Mouse (Mus musculus): ENCODE measurements at regions not wholly inside any gene's neighbourhood (a gene's known extent, or its start where the extent isn't known, plus 50 kb on each side); places are given as distances from the start of the nearest gene placed in this dataset.

- no peak for DNase-seq
Observed at GRCm38 (mm10) chr16:24213577-24213976, 179.7 kb upstream of the Lpp start.

GRCm38 (mm10) chr16:24212702-24213101, 180.6 kb upstream of the Lpp start:
- DNase-seq, result no peak

- DNase-seq, result no peak
Observed at GRCm38 (mm10) chr16:24211588-24211987, 181.7 kb upstream of the Lpp start.

- DNase-seq, result no peak
Observed at GRCm38 (mm10) chr16:24208876-24209275, 184.4 kb upstream of the Lpp start.

- no peak for DNase-seq
Observed at GRCm38 (mm10) chr16:24208118-24208517, 185.2 kb upstream of the Lpp start.

- DNase-seq, result no peak
Observed at GRCm38 (mm10) chr16:24207056-24207455, 186.3 kb upstream of the Lpp start.

GRCm38 (mm10) chr16:24206461-24206861, 186.8 kb upstream of the Lpp start:
- no peak for DNase-seq

GRCm38 (mm10) chr16:24205594-24205993, 187.7 kb upstream of the Lpp start:
- DNase-seq, result no peak

- no peak for DNase-seq
Observed at GRCm38 (mm10) chr16:24204064-24204730, 189.1 kb upstream of the Lpp start.

- DNase-seq, result no peak
Observed at GRCm38 (mm10) chr16:24202653-24203052, 190.7 kb upstream of the Lpp start.

- DNase-seq, result no peak
Observed at GRCm38 (mm10) chr16:24201455-24201854, 191.9 kb upstream of the Lpp start.

- no peak for DNase-seq
Observed at GRCm38 (mm10) chr16:24200200-24200599, 193.1 kb upstream of the Lpp start.

- DNase-seq, result peak; percentile 80
Observed at GRCm38 (mm10) chr16:24199408-24200167, 193.7 kb upstream of the Lpp start.

GRCm38 (mm10) chr16:24198291-24198690, 195.0 kb upstream of the Lpp start:
- no peak for DNase-seq

GRCm38 (mm10) chr16:24197618-24198017, 195.7 kb upstream of the Lpp start:
- DNase-seq, result no peak

GRCm38 (mm10) chr16:24193945-24194344, 199.4 kb upstream of the Lpp start:
- no peak for DNase-seq

GRCm38 (mm10) chr16:24193251-24193873, 199.9 kb upstream of the Lpp start:
- DNase-seq, result no peak

- no peak for DNase-seq
Observed at GRCm38 (mm10) chr16:24192013-24192412, 201.3 kb upstream of the Lpp start.

- no peak for DNase-seq
Observed at GRCm38 (mm10) chr16:24187131-24187530, 198.5 kb upstream of the Bcl6 start.

- no peak for DNase-seq
Observed at GRCm38 (mm10) chr16:24185989-24186388, 197.3 kb upstream of the Bcl6 start.

- DNase-seq, result no peak
Observed at GRCm38 (mm10) chr16:24184846-24185245, 196.2 kb upstream of the Bcl6 start.

- DNase-seq, result peak; percentile 74
Observed at GRCm38 (mm10) chr16:24183216-24183615, 194.6 kb upstream of the Bcl6 start.

- no peak for DNase-seq
Observed at GRCm38 (mm10) chr16:24181388-24181787, 192.7 kb upstream of the Bcl6 start.

- DNase-seq, result no peak
Observed at GRCm38 (mm10) chr16:24180666-24181065, 192.0 kb upstream of the Bcl6 start.

Measured in adrenal gland, adult 8-10 months (tissue).